14 mouse cellular contexts compared by ENCODE assay signal in the genomic region with DNA sequence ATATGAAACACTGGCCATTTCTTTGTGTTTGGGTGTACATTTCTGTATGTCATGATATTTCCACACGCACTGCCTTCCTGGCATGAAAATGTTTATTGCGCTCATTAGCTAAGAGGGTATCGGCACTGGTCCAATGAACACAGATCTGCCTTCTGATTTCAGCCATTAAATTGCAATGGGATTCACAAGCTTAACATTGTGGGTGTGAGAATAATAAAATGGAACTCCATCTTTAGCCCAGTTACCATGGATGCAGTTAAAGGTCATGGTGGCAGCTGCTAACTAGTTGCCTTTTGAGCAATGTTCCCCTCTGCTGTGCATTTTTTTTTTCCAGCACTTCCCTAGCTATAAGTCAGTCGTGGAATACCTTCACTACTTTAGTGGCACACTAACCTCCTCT.
DNase-seq lines count a peak whose midpoint lies in the region; ATAC-seq and TF ChIP-seq lines count a peak whose summit lies in the region.
"Had no signal": no experiment of that assay in that cellular context is flagged by ENCODE, and none has a peak within 500 bp of the region (broad histone marks: within the 10 kb centered on the region; RNA-seq: fewer than 3 reads in every experiment).

No protein-coding gene starts in this region.

- 41% methylated on average over 4 of the region's 4 CpGs for WGBS in hindbrain, embryonic 13.5 days
- 75% methylated on average over 4 of the region's 4 CpGs for WGBS in hindbrain, embryonic 10.5 days
- 37% methylated on average over 4 of the region's 4 CpGs for WGBS in forebrain, embryonic 15.5 days
- WGBS in neural tube, embryonic 14.5 days: 34% methylated on average over 4 of the region's 4 CpGs

- H3K27me3 ChIP-seq in hindbrain, embryonic 13.5 days: no peaks in the 10 kb centered on the region
- no peaks in the 10 kb centered on the region for H3K27me3 ChIP-seq in hindbrain, embryonic 10.5 days (ENCODE audit: insufficient read depth, poor library complexity, severe bottlenecking)
- no peaks in the 10 kb centered on the region for H3K27me3 ChIP-seq in forebrain, embryonic 15.5 days
- no peaks in the 10 kb centered on the region for H3K27me3 ChIP-seq in neural tube, embryonic 14.5 days (ENCODE audit: control insufficient read depth, insufficient read depth, low read length)
- H3K27me3 ChIP-seq: heart, embryonic 13.5 days; liver, embryonic 13.5 days had no signal

- no peak overlapping the region for H3K9ac ChIP-seq in hindbrain, embryonic 13.5 days
- no peak overlapping the region for H3K9ac ChIP-seq in forebrain, embryonic 15.5 days (replicated peaks)
- H3K9ac ChIP-seq in neural tube, embryonic 14.5 days (replicated peaks; ENCODE audit: low read depth, low read length): no peak overlapping the region
- H3K9ac ChIP-seq: heart, embryonic 13.5 days; liver, embryonic 13.5 days had no signal

- ATAC-seq in hindbrain, embryonic 13.5 days (ENCODE audit: low FRiP score): 0 out of 2 replicates have a peak, but pooled peaks have one; percentile 49
- peak; percentile 27; the same call in 1 of the 2 replicates for ATAC-seq in forebrain, embryonic 15.5 days (replicated peaks)
- ATAC-seq in neural tube, embryonic 14.5 days (ENCODE audit: low read depth): peak; percentile 64
- ATAC-seq: lung, postnatal 0 days had no signal

- intact Hi-C loops in gastrocnemius, postnatal 36 days (cut with DNase I): no loop called here

- no peak for TF ChIP-seq CTCF in layer of hippocampus, adult 2 months (conservative IDR thresholded peaks at IDR 0.05)

- H3K27ac ChIP-seq in hindbrain, embryonic 13.5 days: peak overlapping the region; percentile 76
- no peak overlapping the region for H3K27ac ChIP-seq in hindbrain, embryonic 10.5 days
- H3K27ac ChIP-seq in forebrain, embryonic 15.5 days (replicated peaks): no peak overlapping the region
- H3K27ac ChIP-seq in layer of hippocampus, adult 2 months: 0 out of 2 replicates have a peak overlapping the region, but pooled peaks have one; percentile 2
- H3K27ac ChIP-seq in neural tube, embryonic 14.5 days (ENCODE audit: low read depth, low read length): peak overlapping the region; percentile 53; the same call in 1 of the 2 replicates
- H3K27ac ChIP-seq: heart, embryonic 13.5 days; liver, embryonic 13.5 days had no signal

- H3K4me1 ChIP-seq in hindbrain, embryonic 13.5 days (replicated peaks): peaks cover 31% of the 10 kb centered on the region
- H3K4me1 ChIP-seq in hindbrain, embryonic 10.5 days (replicated peaks): peaks cover 11% of the 10 kb centered on the region
- H3K4me1 ChIP-seq in forebrain, embryonic 15.5 days: peaks cover 27% of the 10 kb centered on the region
- H3K4me1 ChIP-seq in neural tube, embryonic 14.5 days (ENCODE audit: control insufficient read depth, insufficient read depth, low read length): no peaks in the 10 kb centered on the region
- H3K4me1 ChIP-seq: heart, embryonic 13.5 days; liver, embryonic 13.5 days had no signal

- no peak overlapping the region for H3K4me3 ChIP-seq in hindbrain, embryonic 13.5 days
- no peak overlapping the region for H3K4me3 ChIP-seq in hindbrain, embryonic 10.5 days
- no peak overlapping the region for H3K4me3 ChIP-seq in forebrain, embryonic 15.5 days
- H3K4me3 ChIP-seq in layer of hippocampus, adult 2 months: peak overlapping the region; percentile 19; the same call in 1 of the 2 replicates
- H3K4me3 ChIP-seq in neural tube, embryonic 14.5 days (ENCODE audit: low read depth, low read length): no peak overlapping the region
- H3K4me3 ChIP-seq: heart, embryonic 13.5 days; liver, embryonic 13.5 days had no signal

- no peak for DNase-seq in hindbrain, embryonic 10.5 days (ENCODE audit: low spot score)
- peak in 1 of 2 experiments; percentile 18 for DNase-seq in layer of hippocampus, adult 2 months (ENCODE audit: low spot score in 2 of 2)
- DNase-seq in gastrocnemius, postnatal 36 days: no peak
- no peak for DNase-seq in cerebellum, adult 9-10 months
- DNase-seq: adrenal gland, postnatal 25 days; gastrocnemius, postnatal 14 days; kidney, adult 2 months; kidney, postnatal 4 days; liver, embryonic 13.5 days had no signal

- no peaks in the 10 kb centered on the region for H3K9me3 ChIP-seq in hindbrain, embryonic 13.5 days
- no peaks in the 10 kb centered on the region for H3K9me3 ChIP-seq in hindbrain, embryonic 10.5 days
- no peaks in the 10 kb centered on the region for H3K9me3 ChIP-seq in forebrain, embryonic 15.5 days
- no peaks in the 10 kb centered on the region for H3K9me3 ChIP-seq in neural tube, embryonic 14.5 days (ENCODE audit: control insufficient read depth, low read length)
- H3K9me3 ChIP-seq: heart, embryonic 13.5 days; liver, embryonic 13.5 days had no signal

- H3K36me3 ChIP-seq in hindbrain, embryonic 13.5 days: no peaks in the 10 kb centered on the region
- H3K36me3 ChIP-seq in hindbrain, embryonic 10.5 days: no peaks in the 10 kb centered on the region
- H3K36me3 ChIP-seq in forebrain, embryonic 15.5 days: no peaks in the 10 kb centered on the region
- H3K36me3 ChIP-seq in neural tube, embryonic 14.5 days (ENCODE audit: control insufficient read depth, insufficient read depth, low read length): no peaks in the 10 kb centered on the region
- H3K36me3 ChIP-seq: heart, embryonic 13.5 days; liver, embryonic 13.5 days had no signal

- H3K4me2 ChIP-seq in hindbrain, embryonic 13.5 days: peak overlapping the region; percentile 35; the same call in 1 of the 2 replicates
- H3K4me2 ChIP-seq in forebrain, embryonic 15.5 days (replicated peaks): peak overlapping the region; percentile 42
- peak overlapping the region; percentile 32 for H3K4me2 ChIP-seq in neural tube, embryonic 14.5 days (ENCODE audit: low read depth, low read length)
- H3K4me2 ChIP-seq: heart, embryonic 13.5 days; liver, embryonic 13.5 days had no signal

Comparison
In these comparisons a context has a peak if more than half of its experiments do, and no peak if none do; other contexts are left out.
1. H3K27ac ChIP-seq: peak in hindbrain, embryonic 13.5 days (single experiment), layer of hippocampus, adult 2 months (single experiment) and neural tube, embryonic 14.5 days (single experiment); none in hindbrain, embryonic 10.5 days (single experiment) and forebrain, embryonic 15.5 days (single experiment).
2. Peak in every context shown above with its lines, with median percentiles within 50 percentile points of each other: ATAC-seq and H3K4me2 ChIP-seq.